Mouse (Mus musculus): ENCODE data around the gene Cntfr.

DNA sequence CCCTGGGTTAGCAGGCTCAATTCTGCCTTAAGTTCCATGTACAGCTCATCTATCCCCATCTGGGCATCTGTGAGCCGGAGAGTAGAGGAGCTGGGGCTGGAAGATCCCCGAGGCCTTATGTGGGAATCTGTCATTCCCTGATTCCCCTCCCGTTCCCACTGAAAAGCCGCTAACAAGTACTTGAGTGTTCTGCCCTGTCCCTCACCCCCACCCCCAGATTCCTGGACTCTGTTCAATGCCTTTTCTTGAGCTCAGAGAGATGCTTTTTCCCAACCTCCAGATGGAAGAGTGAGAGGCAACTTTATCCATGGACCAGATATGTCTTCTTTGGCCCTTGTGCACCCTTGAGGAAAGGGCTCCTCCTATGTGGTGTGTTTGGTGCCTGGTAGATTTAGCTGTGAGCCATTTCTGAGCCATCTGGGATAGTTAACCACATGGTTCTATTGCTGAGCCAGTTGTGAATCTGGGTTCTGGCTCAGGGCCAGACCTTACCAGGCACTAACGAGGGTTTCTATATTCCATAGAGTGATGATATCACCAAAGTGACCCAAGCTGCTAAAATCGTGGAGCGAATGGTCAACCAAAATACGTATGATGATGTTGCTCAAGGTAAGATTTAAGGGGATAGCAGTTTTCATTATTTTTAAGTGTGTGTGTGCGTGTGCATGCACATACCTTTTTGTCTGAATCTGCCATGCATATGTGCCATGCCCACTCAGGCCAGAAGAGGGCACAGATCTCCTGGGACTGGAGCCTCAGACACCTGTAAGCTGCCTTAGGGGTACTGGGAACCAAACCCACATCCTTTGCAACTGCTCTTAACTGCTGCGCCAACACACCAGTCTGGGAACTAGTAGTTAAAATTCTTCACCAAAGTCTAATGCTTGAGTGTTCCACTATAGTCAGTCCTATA is 87.0 kb downstream of the Cntfr start:
- TF ChIP-seq CTCF (IDR thresholded peaks at IDR 0.05; ENCODE audit: extremely low read depth, insufficient read depth, insufficient read length, insufficient replicate concordance) (no peak), POLR2A (IDR thresholded peaks at IDR 0.05; ENCODE audit: low read depth, low read length) (no peak)
